Mouse (Mus musculus) embryo, embryonic 11 days (tissue): ENCODE data around the gene Nckipsd.

Experiments used
- DNase-seq: peaks from one replicate; pipeline ENCODE4 v3.0.0-alpha.2; 2015

Nckipsd gene

GRCm38 (mm10) chr9:108805768-108806167 lies 2.4 kb upstream of the Nckipsd start:
- DNase-seq: no peak

- no peak for DNase-seq
These were observed 1.8 kb upstream of the Nckipsd start for GRCm38 (mm10) chr9:108806379-108806778.

GRCm38 (mm10) chr9:108806831-108807230 lies 1.3 kb upstream of the Nckipsd start:
- DNase-seq: no peak

- DNase-seq: no peak
These were observed 494 bp upstream of the Nckipsd start for GRCm38 (mm10) chr9:108807674-108808073.

GRCm38 (mm10) chr9:108809188-108809587 lies 1.0 kb downstream of the Nckipsd start:
- DNase-seq: no peak

- DNase-seq: no peak
These were observed 1.6 kb downstream of the Nckipsd start for GRCm38 (mm10) chr9:108809723-108810122.

GRCm38 (mm10) chr9:108810516-108810915 lies 2.3 kb downstream of the Nckipsd start:
- no peak for DNase-seq

GRCm38 (mm10) chr9:108815557-108815956 lies 7.4 kb downstream of the Nckipsd start:
- DNase-seq: no peak

GRCm38 (mm10) chr9:108819495-108819894 lies 11.3 kb downstream of the Nckipsd start:
- peak; percentile 55 for DNase-seq

- no peak for DNase-seq
These were observed 11.9 kb downstream of the Nckipsd start for GRCm38 (mm10) chr9:108820077-108820476.

- DNase-seq: peak; percentile 28
These were observed 16.0 kb downstream of the Nckipsd start for GRCm38 (mm10) chr9:108824144-108824685.

GRCm38 (mm10) chr9:108824755-108825413 lies 16.7 kb downstream of the Nckipsd start:
- peak; percentile 82 for DNase-seq

GRCm38 (mm10) chr9:108825820-108826699 lies 17.9 kb downstream of the Nckipsd start, which contains the start of gene Celsr3:
Gene Celsr3 (plus strand): TSS chr9:108826320.
- DNase-seq: peak; percentile 93

GRCm38 (mm10) chr9:108826700-108827340 lies 18.7 kb downstream of the Nckipsd start:
- DNase-seq: peak; percentile 84

- no peak for DNase-seq
These were observed 19.3 kb downstream of the Nckipsd start for GRCm38 (mm10) chr9:108827454-108827853.

GRCm38 (mm10) chr9:108827906-108828305 lies 19.7 kb downstream of the Nckipsd start:
- no peak for DNase-seq

- peak; percentile 20 for DNase-seq
These were observed 23.5 kb downstream of the Nckipsd start for GRCm38 (mm10) chr9:108831637-108832036.

- DNase-seq: peak; percentile 98
These were observed 24.4 kb downstream of the Nckipsd start for GRCm38 (mm10) chr9:108832390-108833108.

- DNase-seq: peak; percentile 35
These were observed 34.8 kb downstream of the Nckipsd start for GRCm38 (mm10) chr9:108842989-108843388.

- DNase-seq: no peak
These were observed 37.2 kb downstream of the Nckipsd start for GRCm38 (mm10) chr9:108845390-108845789.

- no peak for DNase-seq
These were observed 39.2 kb downstream of the Nckipsd start for GRCm38 (mm10) chr9:108847374-108847773.

- no peak for DNase-seq
These were observed 40.3 kb downstream of the Nckipsd start for GRCm38 (mm10) chr9:108848419-108848818.
